Mouse (Mus musculus) intestine, embryonic 14.5 days (tissue): ENCODE data around the gene Nrarp. TPM values are rescaled to one million over a fixed set of nuclear protein-coding genes. Genes with fewer than 3 reads are reported as not detected.

Experiments used
- ATAC-seq: fragments of 200-750 bp; cut with Nextera tagmentation; replicated peaks from 2 replicates; pipeline ENCODE4 v1.8.0; 2017; ENCODE audit warnings: low read depth, moderate number of reproducible peaks, moderate TSS enrichment, moderate library complexity; ENCODE audit not compliant: low FRiP score, low TSS enrichment
- DNase-seq: peaks from one replicate; pipeline ENCODE4 v3.0.0-alpha.2; 2018; ENCODE audit warnings: low spot score
- H3K27ac ChIP-seq: fragments of 300-500 bp; sonication (generic); 2 replicates; pipeline ENCODE4 v1.5.1; 2014; ENCODE audit warnings: low read depth, mild to moderate bottlenecking, control low read depth
- H3K27me3 ChIP-seq: fragments of 300-500 bp; sonication (generic); replicated peaks from 2 replicates; pipeline ENCODE4 v1.6.1; 2014; ENCODE audit warnings: low read length, control low read depth; ENCODE audit not compliant: control insufficient read depth, insufficient read depth
- H3K36me3 ChIP-seq: fragments of 300-500 bp; sonication (generic); 2 replicates; pipeline ENCODE4 v1.6.1; 2014; ENCODE audit warnings: low read length, control low read depth; ENCODE audit not compliant: control insufficient read depth, insufficient read depth
- H3K4me1 ChIP-seq: fragments of 300-500 bp; sonication (generic); replicated peaks from 2 replicates; pipeline ENCODE4 v1.6.1; 2014; ENCODE audit warnings: low read length, control low read depth, mixed read lengths; ENCODE audit not compliant: control insufficient read depth, insufficient read depth
- H3K4me2 ChIP-seq: fragments of 300-500 bp; sonication (generic); 2 replicates; pipeline ENCODE4 v1.6.1; 2014; ENCODE audit warnings: low read length
- H3K4me3 ChIP-seq: fragments of 300-500 bp; sonication (generic); 2 replicates; pipeline ENCODE4 v1.5.1; 2014; ENCODE audit warnings: low read depth, low read length, control low read depth, mixed read lengths
- H3K9ac ChIP-seq: fragments of 300-500 bp; sonication (generic); 2 replicates; pipeline ENCODE4 v1.6.1; 2014; ENCODE audit warnings: mild to moderate bottlenecking, low read length
- H3K9me3 ChIP-seq: fragments of 300-500 bp; sonication (generic); 2 replicates; pipeline ENCODE4 v1.6.1; 2016; ENCODE audit warnings: low read length, control low read depth; ENCODE audit not compliant: control insufficient read depth
- WGBS: fragments of 180-500 bp; shearing (Covaris S2); extraction: QIAGEN DNeasy Blood & Tissue Kit; methylation state at CpG from one replicate; pipeline ENCODE4 v1.1.7; 2014; 5-methylcytosine and 5-hydroxymethylcytosine counted together
- polyA plus RNA-seq: library from polyadenylated mRNA; unstranded; fragments of >200 nt; fragmentation: Nextera tagmentation; extraction: Ambion mirVana; gene quantifications from 2 replicates; pipeline ENCODE4 v1.2.1, GENCODE M21; 2014

The Nrarp gene
- polyA plus RNA-seq, 1 experiment from 2014 or later = 13.2 TPM

GRCm38 (mm10) chr2:25231038-25231437 lies 50.5 kb downstream of the Nrarp start:
- no peaks in the 10 kb centered on the region for H3K36me3 ChIP-seq
- 60% methylated on average over 12 of the region's 12 CpGs for WGBS
- no peak overlapping the region for H3K4me3 ChIP-seq
- no peak overlapping the region for H3K27ac ChIP-seq
- ATAC-seq (no peak), DNase-seq (no peak)
- H3K9ac ChIP-seq = no peak overlapping the region
- no peaks in the 10 kb centered on the region for H3K4me1 ChIP-seq
- H3K9me3 ChIP-seq = no peaks in the 10 kb centered on the region
- H3K27me3 ChIP-seq = no peaks in the 10 kb centered on the region
- H3K4me2 ChIP-seq = no peak overlapping the region

Other genes starting within 250 kb of the Nrarp start
- gene Arrdc1, start 245.5 kb upstream of the Nrarp start, polyA plus RNA-seq = 66.2 and 72.8 TPM in 2 replicates
- gene Zmynd19, start 231.0 kb upstream of the Nrarp start, polyA plus RNA-seq = 13.0 and 18.1 TPM in 2 replicates
- gene Dph7, start 218.4 kb upstream of the Nrarp start, polyA plus RNA-seq = 22.9 and 25.6 TPM in 2 replicates
- gene Mrpl41, start 205.7 kb upstream of the Nrarp start, polyA plus RNA-seq = 143 and 147 TPM in 2 replicates
- 6.8 and 8.2 TPM in 2 replicates for gene Pnpla7, start 204.7 kb upstream of the Nrarp start, polyA plus RNA-seq
- gene Nsmf, start 126.4 kb upstream of the Nrarp start, polyA plus RNA-seq = 44.3 and 50.0 TPM in 2 replicates
- gene Entpd8, start 100.5 kb upstream of the Nrarp start, polyA plus RNA-seq = 6.0 and 7.3 TPM in 2 replicates
- gene Noxa1, start 85.6 kb upstream of the Nrarp start, polyA plus RNA-seq = 2.3 and 5.7 TPM in 2 replicates
- gene Tor4a, start 16.1 kb downstream of the Nrarp start, polyA plus RNA-seq = 14.4 and 18.1 TPM in 2 replicates
- 99.1 and 107 TPM in 2 replicates for gene Nelfb, start 30.7 kb downstream of the Nrarp start, polyA plus RNA-seq
- 0.18 TPM in 1 of 2 replicates, not detected in the other for gene Stpg3, start 33.9 kb downstream of the Nrarp start, polyA plus RNA-seq
- gene Fam166a, start 38.0 kb downstream of the Nrarp start, polyA plus RNA-seq = 0.51 TPM in 1 of 2 replicates, not detected in the other
- 524 and 576 TPM in 2 replicates for gene Tubb4b, start 43.9 kb downstream of the Nrarp start, polyA plus RNA-seq
- gene Slc34a3, start 53.6 kb downstream of the Nrarp start, polyA plus RNA-seq = 0.26 and 0.38 TPM in 2 replicates
- not detected in 2 replicates for gene Rnf224, start 56.0 kb downstream of the Nrarp start, polyA plus RNA-seq
- gene Rnf208, start 61.5 kb downstream of the Nrarp start, polyA plus RNA-seq = 15.7 and 18.7 TPM in 2 replicates
- 0.30 TPM in 1 of 2 replicates, not detected in the other for gene Cysrt1, start 61.7 kb downstream of the Nrarp start, polyA plus RNA-seq
- gene AL732309.1, start 66.1 kb downstream of the Nrarp start, polyA plus RNA-seq = 5.0 and 5.7 TPM in 2 replicates
- gene Tmem203, start 74.7 kb downstream of the Nrarp start, polyA plus RNA-seq = 18.0 and 19.2 TPM in 2 replicates
- 6.5 and 7.8 TPM in 2 replicates for gene Tprn, start 81.9 kb downstream of the Nrarp start, polyA plus RNA-seq
- gene Ssna1, start 91.7 kb downstream of the Nrarp start, polyA plus RNA-seq = 229 and 240 TPM in 2 replicates
- 100 and 110 TPM in 2 replicates for gene Anapc2, start 91.7 kb downstream of the Nrarp start, polyA plus RNA-seq
- gene Tmem210, start 107.4 kb downstream of the Nrarp start, polyA plus RNA-seq = not detected in 2 replicates
- gene Lrrc26, start 109.2 kb downstream of the Nrarp start, polyA plus RNA-seq = not detected in 2 replicates
- gene Grin1, start 138.4 kb downstream of the Nrarp start, polyA plus RNA-seq = 2.1 and 2.4 TPM in 2 replicates
- 66.3 and 73.3 TPM in 2 replicates for gene Man1b1, start 151.6 kb downstream of the Nrarp start, polyA plus RNA-seq
- gene Dpp7, start 175.6 kb downstream of the Nrarp start, polyA plus RNA-seq = 24.1 and 26.5 TPM in 2 replicates
- gene Uap1l1, start 184.9 kb downstream of the Nrarp start, polyA plus RNA-seq = 36.3 and 46.0 TPM in 2 replicates
- 43.2 and 47.4 TPM in 2 replicates for gene Sapcd2, start 191.6 kb downstream of the Nrarp start, polyA plus RNA-seq
- gene Entpd2, start 215.1 kb downstream of the Nrarp start, polyA plus RNA-seq = 5.9 and 7.4 TPM in 2 replicates
- 42.2 and 45.4 TPM in 2 replicates for gene Npdc1, start 218.6 kb downstream of the Nrarp start, polyA plus RNA-seq
- gene Fut7, start 242.5 kb downstream of the Nrarp start, polyA plus RNA-seq = 0.15 TPM in 1 of 2 replicates, not detected in the other
- gene Abca2, start 247.9 kb downstream of the Nrarp start, polyA plus RNA-seq = 4.8 and 4.9 TPM in 2 replicates